Mouse (Mus musculus): Measurements from ENCODE around the gene Jak1.

- TF ChIP-seq POLR2A (IDR thresholded peaks at IDR 0.05; ENCODE audit: low read depth, low read length) (no peak), CTCF (conservative IDR thresholded peaks at IDR 0.05; ENCODE audit: insufficient read depth, insufficient read length, low read depth, low read length) (no peak)
Observed at GRCm38 (mm10) chr4:101275881-101276280, 10.8 kb upstream of the Jak1 start.

Measured in kidney, adult 2 months (tissue).